Mouse (Mus musculus): Measurements from ENCODE around the gene Nsfl1c. TPM values are rescaled to one million over a fixed set of nuclear protein-coding genes. Genes with fewer than 3 reads are reported as not detected.

Gene Nsfl1c
- polyA plus RNA-seq, 1 experiment from 2014 or later: 304 TPM

DNA sequence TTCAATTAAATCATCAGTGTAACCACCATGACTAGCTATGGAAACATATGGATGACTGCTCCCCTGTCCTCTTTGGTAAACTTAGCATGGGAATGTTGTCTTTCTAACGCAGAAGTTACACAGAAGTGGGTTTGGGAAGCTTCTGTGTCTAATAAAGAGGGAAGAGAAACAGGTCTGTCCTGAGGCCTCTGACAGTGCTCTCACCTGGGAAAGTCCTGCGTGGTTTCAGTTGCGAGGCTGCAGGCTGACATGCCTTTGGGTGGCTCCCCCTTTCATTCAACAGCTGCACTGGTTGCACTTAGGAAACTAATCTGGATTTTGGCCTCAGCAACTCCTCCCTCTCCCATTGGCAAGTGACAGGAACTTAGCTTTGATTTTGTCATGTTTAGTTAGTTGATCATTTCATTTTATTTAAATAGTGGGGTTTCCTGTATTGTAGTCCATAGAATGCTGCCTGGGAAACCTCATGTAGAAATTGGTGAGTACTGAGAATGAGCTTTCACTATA, 55.7 kb downstream of the Nsfl1c start:
- no peaks in the 10 kb centered on the region for H3K4me1 ChIP-seq (ENCODE audit: control insufficient read depth, insufficient read depth, low read length)
- H3K9me3 ChIP-seq (replicated peaks; ENCODE audit: control insufficient read depth, low read length): no peaks in the 10 kb centered on the region
- no peak overlapping the region for H3K4me2 ChIP-seq (ENCODE audit: low read depth, low read length)
- DNase-seq (ENCODE audit: low spot score) (no peak), ATAC-seq (replicated peaks; ENCODE audit: insufficient number of reproducible peaks, low FRiP score, low TSS enrichment, low read depth) (no peak)
- H3K27ac ChIP-seq (replicated peaks; ENCODE audit: low read depth, low read length): no peak overlapping the region
- H3K9ac ChIP-seq (replicated peaks; ENCODE audit: low read length): no peak overlapping the region
- 100% methylated on average over 3 of the region's 3 CpGs for WGBS
- H3K4me3 ChIP-seq (ENCODE audit: low read depth, low read length): no peak overlapping the region
- no peaks in the 10 kb centered on the region for H3K36me3 ChIP-seq (replicated peaks; ENCODE audit: control insufficient read depth, insufficient read depth, low read depth, low read length)
- no peaks in the 10 kb centered on the region for H3K27me3 ChIP-seq (ENCODE audit: control insufficient read depth, insufficient read depth, low read length)

Other genes starting within 250 kb of the Nsfl1c start
- gene 4921509C19Rik, start 18.0 kb upstream of the Nsfl1c start, polyA plus RNA-seq (2014; fragmentation: Nextera tagmentation; extraction: Ambion mirVana): not detected in 2 replicates
- gene Fkbp1a, start 48.3 kb downstream of the Nsfl1c start, polyA plus RNA-seq (2014; fragmentation: Nextera tagmentation; extraction: Ambion mirVana): 578 and 583 TPM in 2 replicates
- 0.59 and 1.0 TPM in 2 replicates for gene Sdcbp2, start 78.4 kb downstream of the Nsfl1c start, polyA plus RNA-seq (2014; fragmentation: Nextera tagmentation; extraction: Ambion mirVana)
- 0.72 and 1.1 TPM in 2 replicates for gene Snph, start 138.4 kb downstream of the Nsfl1c start, polyA plus RNA-seq (2014; fragmentation: Nextera tagmentation; extraction: Ambion mirVana)
- gene Rad21l, start 174.4 kb downstream of the Nsfl1c start, polyA plus RNA-seq (2014; fragmentation: Nextera tagmentation; extraction: Ambion mirVana): 0.13 TPM in 1 of 2 replicates, not detected in the other
- 2.4 and 2.7 TPM in 2 replicates for gene Tmem74b, start 207.8 kb downstream of the Nsfl1c start, polyA plus RNA-seq (2014; fragmentation: Nextera tagmentation; extraction: Ambion mirVana)